Comparison of ENCODE assay signal across 12 mouse cellular contexts in genomic region chr6:17224852-17225251, GRCm38 (mm10). TPM values are rescaled to one million over a fixed set of nuclear protein-coding genes. Genes with fewer than 3 reads are reported as not detected.
DNase-seq lines count a peak whose midpoint lies in the region; TF ChIP-seq lines count a peak whose summit lies in the region.
"Had no signal": no experiment of that assay in that cellular context is flagged by ENCODE, and none has a peak within 500 bp of the region (broad histone marks: within the 10 kb centered on the region; RNA-seq: fewer than 3 reads in every experiment).

No protein-coding gene starts in this region.

- no peak overlapping the region for H3K4me3 ChIP-seq in lung, adult 2 months (replicated peaks; ENCODE audit: extremely low read depth, low read depth, low read length)
- H3K4me3 ChIP-seq: embryonic facial prominence, embryonic 13.5 days had no signal

- peaks cover 2% of the 10 kb centered on the region for H3K4me1 ChIP-seq in lung, adult 2 months (ENCODE audit: control insufficient read depth, insufficient read depth, low read length)
- H3K4me1 ChIP-seq: embryonic facial prominence, embryonic 13.5 days had no signal

- intact Hi-C loops in heart, postnatal 14 days (cut with DNase I), result loop anchor here (5.0 kb wide), 3 partner anchors 52 to 113 kb away; partner anchors contain the start of gene Cav1

- no peak for TF ChIP-seq POLR2A in lung, adult 2 months (IDR thresholded peaks at IDR 0.05; ENCODE audit: borderline replicate concordance, extremely low read depth, low read depth, low read length)

- DNase-seq in lung, adult 18-20 months, result peak; percentile 58 to 69
- DNase-seq in lung, adult 2 months, result no peak
- DNase-seq in adrenal gland, postnatal 36 days, result peak; percentile 53 to 56
- DNase-seq in heart, postnatal 14 days, result peak; percentile 39 to 50
- peak; percentile 46 to 58 for DNase-seq in lung, postnatal 4 days
- DNase-seq in right cerebral cortex, postnatal 36 days (ENCODE audit: low spot score in 2 of 2), result no peak
- no peak for DNase-seq in cerebellum, adult 9-10 months
- no peak for DNase-seq in retina, postnatal 1 day
- DNase-seq: midbrain, embryonic 14.5 days; thymus, adult 2 months had no signal

- TF ChIP-seq CTCF in lung, adult 2 months (IDR thresholded peaks at IDR 0.05; ENCODE audit: insufficient read depth, low read length), result no peak

- 18% methylated on average over 5 of the region's 5 CpGs for WGBS in lung, adult 2 months

RNA-seq across cellular contexts. Expression of gene Cav2, which starts 56.1 kb away (rescaled TPM):
- 220 and 261 TPM in 2 replicates for polyA plus RNA-seq in lung, adult 2 months (2012; rRNA removed)
- total RNA-seq in adrenal gland, postnatal 36 days (2021), result 10 to 100 TPM; 32.6 to 46.0 TPM
- 10 to 100 TPM; 64.8 to 66.2 TPM for total RNA-seq in heart, postnatal 14 days (2021)
- polyA plus RNA-seq: G1E had no signal

Comparison
In these comparisons a context has a peak if more than half of its experiments do, and no peak if none do; other contexts are left out.
1. DNase-seq: peak in lung, adult 18-20 months (2 of 2), adrenal gland, postnatal 36 days (2 of 2), heart, postnatal 14 days (2 of 2) and lung, postnatal 4 days (2 of 2); none in lung, adult 2 months (single experiment), right cerebral cortex, postnatal 36 days (0 of 2), cerebellum, adult 9-10 months (single experiment) and retina, postnatal 1 day (single experiment).